Mouse (Mus musculus) embryonic fibroblast, embryonic 13.5 days (primary cell): ENCODE measurements around the gene Arid3b. TPM values are rescaled to one million over a fixed set of nuclear protein-coding genes. Genes with fewer than 3 reads are reported as not detected.

ENCODE experiments used
- H3K27ac ChIP-seq: 2 replicates; pipeline ENCODE4 v1.5.1; 2012; ENCODE audit warnings: low read length, control low read depth, inconsistent platforms; ENCODE audit not compliant: insufficient read depth
- H3K4me1 ChIP-seq: 2 replicates; pipeline ENCODE4 v1.6.1; 2011; ENCODE audit warnings: low read length; ENCODE audit not compliant: control insufficient read depth, insufficient read depth
- H3K4me3 ChIP-seq: 2 replicates; pipeline ENCODE4 v1.5.1; 2011; ENCODE audit warnings: mild to moderate bottlenecking, control low read depth, low read length; ENCODE audit not compliant: insufficient read depth
- CTCF ChIP-seq: IDR thresholded peaks from 2 replicates; pipeline ENCODE4 v1.5.1; 2011; ENCODE audit warnings: mild to moderate bottlenecking, control low read depth, low read length, moderate library complexity, borderline replicate concordance; ENCODE audit not compliant: insufficient read depth
- POLR2A ChIP-seq: IDR thresholded peaks from 2 replicates; pipeline ENCODE4 v1.6.1; 2011; ENCODE audit warnings: low read depth, mild to moderate bottlenecking, control low read depth, low read length, moderate library complexity
- polyA plus RNA-seq: library from polyadenylated mRNA; stranded (reverse); fragments of >200 nt; gene quantifications from 2 replicates; pipeline ENCODE4 v1.2.4, GENCODE M21; 2011; ENCODE audit warnings: low read depth; ENCODE audit not compliant: missing spikeins, insufficient read length

Gene Arid3b
- polyA plus RNA-seq, 1 experiment, result 4.5 TPM

DNA sequence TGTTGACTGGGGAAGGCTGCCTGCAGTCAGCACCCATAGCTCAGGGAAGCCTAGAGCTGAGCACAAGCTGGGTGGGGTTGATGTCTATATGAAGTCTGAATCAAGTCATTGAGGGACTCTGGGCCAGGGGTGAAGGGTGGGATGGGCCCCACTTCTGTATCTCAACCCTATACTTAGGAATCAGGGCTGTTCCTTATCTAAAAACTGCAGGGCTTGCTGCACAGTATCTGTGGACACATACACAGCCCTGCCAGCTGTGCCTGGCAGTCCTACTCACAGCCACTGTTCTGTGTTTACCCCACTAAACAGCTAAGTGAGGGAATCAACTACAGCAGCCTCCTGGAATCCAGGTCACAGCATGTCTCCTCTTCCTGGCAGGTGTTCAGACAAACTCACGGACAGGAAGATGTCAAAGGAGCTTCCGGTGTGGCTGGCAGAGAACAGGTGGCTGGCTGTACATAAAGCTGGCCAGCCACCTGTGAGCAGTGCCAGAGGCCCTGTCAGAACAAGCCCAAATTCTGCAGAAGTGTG lies 67.0 kb downstream of the Arid3b start:
- TF ChIP-seq CTCF (no peak), POLR2A (no peak)
- no peak overlapping the region for H3K4me3 ChIP-seq
- no peaks in the 10 kb centered on the region for H3K4me1 ChIP-seq
- H3K27ac ChIP-seq, result no peak overlapping the region

DNA sequence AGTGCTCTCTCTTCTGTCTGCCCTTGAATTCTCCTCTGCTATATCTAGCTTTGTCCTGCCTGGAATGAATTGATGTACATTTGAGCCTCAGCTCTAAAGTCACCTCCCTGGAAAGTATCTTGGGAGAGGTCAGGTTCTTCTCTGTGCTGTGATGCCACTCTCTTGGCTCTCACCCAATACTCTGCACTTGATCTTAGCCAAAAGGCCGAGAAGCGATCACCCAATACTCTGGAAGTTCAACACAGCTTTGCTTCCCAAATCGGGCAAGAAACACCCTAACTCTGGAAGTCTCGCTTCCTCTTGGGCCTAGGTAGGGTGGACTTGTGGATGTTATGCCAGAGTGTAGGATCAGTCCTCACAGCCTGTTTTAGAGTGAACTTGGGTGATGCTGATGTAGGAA lies 69.4 kb downstream of the Arid3b start:
- peaks cover 6% of the 10 kb centered on the region for H3K4me1 ChIP-seq
- no peak for TF ChIP-seq CTCF
- H3K27ac ChIP-seq, result no peak overlapping the region
- H3K4me3 ChIP-seq, result no peak overlapping the region

DNA sequence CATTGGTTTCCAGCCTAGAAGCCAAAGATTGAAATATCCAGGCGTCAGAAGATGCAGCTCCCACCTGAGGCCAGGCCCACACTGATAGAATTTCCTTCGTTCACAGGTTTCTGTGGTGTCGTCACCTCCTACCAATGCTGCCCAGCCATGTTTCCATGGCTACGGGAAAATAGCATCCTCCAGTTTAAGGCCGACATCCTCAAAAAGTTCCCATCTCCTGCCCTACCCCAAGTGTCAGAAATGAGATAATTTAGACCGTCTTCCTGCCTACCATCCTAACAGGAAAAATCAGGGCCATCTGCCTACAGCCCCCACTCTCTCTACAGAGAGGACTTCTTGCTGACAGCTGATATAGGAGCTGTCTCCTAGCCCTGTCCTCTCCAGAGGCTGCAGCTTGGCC lies 70.2 kb downstream of the Arid3b start:
- Histone ChIP-seq H3K27ac (no peak overlapping the region), H3K4me1 (peaks cover 6% of the 10 kb centered on the region), H3K4me3 (peak overlapping the region; percentile 80; the same call in 1 of the 2 replicates)
- TF ChIP-seq POLR2A (no peak), CTCF (no peak)

DNA sequence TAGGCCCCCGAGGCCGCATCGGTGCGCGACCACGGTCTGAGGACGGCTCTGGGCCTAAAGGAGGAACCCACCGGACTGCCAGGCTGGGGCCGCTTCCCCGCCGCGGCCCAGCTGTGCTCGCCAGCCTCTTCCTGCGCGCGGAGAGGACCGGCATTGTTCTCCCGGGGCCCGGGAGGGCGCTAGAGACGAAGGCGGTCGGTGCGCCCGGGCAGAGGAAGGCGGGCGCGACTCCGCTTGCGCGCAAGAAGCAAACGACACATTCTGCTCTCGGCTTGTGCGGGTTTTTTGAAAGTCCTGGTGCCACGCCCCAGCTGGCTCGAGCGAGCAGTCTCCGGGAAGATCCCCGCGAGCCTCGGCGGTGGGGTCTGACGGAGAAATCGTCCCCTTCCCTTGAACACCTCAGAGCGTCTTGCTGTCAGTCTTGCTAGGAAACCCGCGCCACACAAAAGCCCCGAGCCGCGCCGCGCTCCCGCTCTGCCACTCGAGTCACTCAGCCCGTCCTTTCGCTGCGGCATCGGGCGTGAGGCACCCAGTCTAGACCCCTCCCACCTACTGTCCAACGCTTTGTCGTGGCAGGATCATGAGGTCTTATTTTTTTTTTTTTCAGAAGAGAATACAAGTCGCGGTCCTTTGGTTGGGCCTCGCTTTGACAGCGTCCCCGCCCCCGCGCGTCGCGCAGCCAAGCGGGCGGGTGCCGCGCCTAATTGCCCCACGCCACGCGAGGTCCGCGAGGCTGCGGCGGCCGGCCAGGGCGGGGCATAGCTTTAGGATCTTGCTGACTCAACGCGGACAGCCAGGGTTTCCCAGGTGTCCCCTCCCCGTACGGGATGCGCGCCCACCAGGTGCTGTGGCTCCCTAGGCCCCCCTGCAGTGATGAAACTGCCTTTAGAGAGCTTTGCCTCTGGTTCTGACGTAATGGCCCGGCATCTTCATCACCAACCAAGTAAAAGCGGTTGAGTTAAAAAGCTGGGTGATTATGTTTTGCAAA lies 70.9 kb downstream of the Arid3b start, which contains the start of gene Clk3:
Gene Clk3, minus strand, starts transcription at position 497 of the 988 bp plus-strand sequence.
- peak within 1 kb of the TSS; percentile 80 for H3K4me3 ChIP-seq
- TF ChIP-seq CTCF (no peak), POLR2A (peak; percentile 68)

DNA sequence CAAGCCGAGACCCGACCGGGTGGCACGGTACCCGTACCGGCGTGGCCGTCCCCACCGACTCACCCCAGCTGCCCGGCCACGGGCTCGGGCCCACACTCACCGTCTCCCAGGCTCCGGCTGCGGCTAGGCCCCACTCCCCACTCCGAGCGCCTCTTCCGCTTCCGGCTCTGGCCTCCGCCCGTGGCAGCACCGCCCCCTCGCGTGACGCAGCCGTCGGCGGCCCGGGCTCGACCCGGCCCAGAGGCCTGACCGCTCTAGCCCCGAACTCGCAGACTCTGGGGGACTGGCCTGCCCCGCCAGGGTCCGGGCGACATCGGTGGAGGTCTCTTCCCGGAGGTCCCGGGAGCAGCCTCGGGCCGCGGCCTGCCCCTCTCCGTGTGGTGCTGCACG lies 71.6 kb downstream of the Arid3b start:
- Histone ChIP-seq H3K27ac (peak overlapping the region; percentile 92), H3K4me1 (peaks cover 6% of the 10 kb centered on the region), H3K4me3 (peak overlapping the region; percentile 80)
- TF ChIP-seq POLR2A (peak; percentile 62), CTCF (no peak)

More for the DNA sequence above, 70.9 kb downstream of the Arid3b start, which contains the start of gene Clk3:
- Histone ChIP-seq H3K27ac (peak within 1 kb of the TSS; percentile 92), H3K4me1 (peaks cover 6% of the 10 kb centered on the region)

DNA sequence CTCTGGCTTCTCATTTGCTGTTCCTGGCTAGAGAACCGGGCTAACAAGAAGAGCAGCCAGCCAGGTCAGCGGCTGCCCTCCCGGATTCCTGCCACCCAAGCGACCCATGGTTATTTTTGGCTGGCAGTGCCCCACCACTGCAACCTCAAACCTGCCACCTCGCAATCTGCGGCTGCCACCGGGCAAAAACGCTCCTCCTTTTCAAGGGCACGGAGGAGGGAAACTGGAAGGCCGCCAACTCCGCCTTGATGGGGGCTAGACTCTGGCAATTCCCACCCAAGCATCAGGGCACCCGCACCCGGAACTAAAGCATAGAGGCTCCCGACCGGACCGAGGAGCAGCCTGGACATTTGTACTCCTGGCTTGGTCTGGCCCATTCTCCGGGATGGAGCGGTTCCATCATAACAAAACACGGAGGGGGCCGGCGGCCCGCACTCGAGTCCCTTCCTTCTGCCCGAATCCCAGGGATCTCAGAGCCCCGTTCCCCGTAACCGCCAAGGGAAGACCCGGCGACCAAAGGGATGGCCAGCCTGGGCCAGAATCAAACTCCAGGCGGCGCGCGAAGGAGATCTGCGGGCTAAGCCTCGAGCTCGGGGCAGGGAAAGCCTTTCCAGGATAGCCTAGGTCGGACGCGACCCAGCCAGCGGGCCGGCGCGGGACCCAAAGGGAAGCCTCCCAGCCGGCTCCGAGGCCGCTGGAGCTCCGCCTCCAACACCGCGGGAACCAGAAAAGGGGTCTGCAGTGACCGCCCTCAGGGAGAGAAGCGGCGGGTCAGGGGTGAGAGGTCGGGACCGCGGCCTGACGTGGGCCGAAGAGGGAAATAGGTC lies 72.2 kb downstream of the Arid3b start:
- TF ChIP-seq CTCF (no peak), POLR2A (peak; percentile 43)
- H3K4me1 ChIP-seq, result peaks cover 6% of the 10 kb centered on the region
- peak overlapping the region; percentile 92 for H3K27ac ChIP-seq
- H3K4me3 ChIP-seq, result peak overlapping the region; percentile 80

DNA sequence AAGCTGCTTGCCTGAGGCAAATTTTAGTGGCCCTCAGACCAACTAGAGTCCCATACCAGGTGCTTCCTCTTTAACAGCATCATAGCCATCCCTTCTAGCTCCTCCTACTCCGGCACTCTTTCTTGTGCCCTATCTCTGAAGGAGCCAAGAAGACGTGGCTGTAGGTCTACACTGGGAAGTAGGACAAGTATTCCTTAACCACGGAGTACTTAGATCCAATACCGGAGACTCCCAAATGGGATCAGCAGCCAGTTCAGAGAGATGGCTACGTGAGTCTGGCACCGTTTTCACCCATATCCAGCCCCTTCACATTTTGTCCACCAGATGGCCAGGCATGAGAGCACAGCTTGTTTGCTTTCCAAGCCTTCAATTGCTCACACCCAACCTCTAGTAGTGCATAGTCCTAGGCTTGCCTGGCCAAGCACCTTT lies 74.0 kb downstream of the Arid3b start:
- Histone ChIP-seq H3K4me3 (no peak overlapping the region), H3K4me1 (peaks cover 6% of the 10 kb centered on the region), H3K27ac (no peak overlapping the region)
- TF ChIP-seq POLR2A (no peak), CTCF (peak; percentile 25; the same call in 1 of the 2 replicates)

DNA sequence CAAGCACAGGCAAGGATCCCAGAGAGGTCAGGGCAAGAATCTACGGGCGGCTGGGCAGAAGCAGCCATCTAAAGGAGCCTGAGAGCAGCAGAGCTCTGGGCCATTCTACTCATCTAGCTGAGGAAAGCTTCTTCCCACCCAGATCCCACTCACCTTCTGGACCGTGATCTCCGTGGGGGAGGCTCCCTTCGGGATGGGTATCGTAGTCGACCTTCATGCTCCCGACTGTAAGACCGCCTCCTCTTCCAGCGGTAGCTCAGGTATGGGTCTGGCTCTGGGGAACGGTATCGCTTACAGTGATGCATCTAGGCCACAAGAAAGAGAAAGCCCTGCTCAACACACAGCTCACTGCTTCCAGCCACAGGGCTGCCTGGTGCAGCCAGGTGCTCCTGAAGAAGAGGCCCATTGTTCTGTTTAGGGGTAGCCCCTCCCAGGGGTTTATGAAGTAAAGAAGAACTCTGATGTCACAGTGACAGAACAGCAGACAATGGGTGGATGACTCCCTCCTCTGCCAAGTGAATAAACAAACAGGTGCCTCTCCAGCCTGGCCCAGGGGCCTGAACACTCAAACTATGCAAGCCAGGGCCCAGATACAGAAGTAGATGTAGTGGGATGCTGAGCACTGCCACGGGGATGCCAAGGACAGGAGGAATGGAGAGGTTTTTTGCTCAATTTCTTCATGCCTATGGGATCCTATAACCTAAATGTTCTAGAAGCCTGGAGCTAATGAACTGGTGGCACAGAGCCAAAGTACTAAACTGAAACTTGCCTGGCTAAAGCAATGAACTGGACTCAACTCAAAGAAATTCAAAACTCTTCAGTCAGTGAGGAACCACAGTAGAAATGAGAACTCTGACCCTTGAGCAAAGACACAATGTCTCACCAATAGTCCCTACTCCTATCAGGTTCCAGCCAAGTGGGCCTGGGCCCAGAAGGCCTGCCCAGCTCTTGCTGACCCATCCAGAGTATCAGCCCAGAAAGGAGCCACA lies 74.7 kb downstream of the Arid3b start:
- Histone ChIP-seq H3K27ac (no peak overlapping the region), H3K4me1 (peaks cover 6% of the 10 kb centered on the region), H3K4me3 (no peak overlapping the region)
- TF ChIP-seq POLR2A (no peak), CTCF (no peak)

DNA sequence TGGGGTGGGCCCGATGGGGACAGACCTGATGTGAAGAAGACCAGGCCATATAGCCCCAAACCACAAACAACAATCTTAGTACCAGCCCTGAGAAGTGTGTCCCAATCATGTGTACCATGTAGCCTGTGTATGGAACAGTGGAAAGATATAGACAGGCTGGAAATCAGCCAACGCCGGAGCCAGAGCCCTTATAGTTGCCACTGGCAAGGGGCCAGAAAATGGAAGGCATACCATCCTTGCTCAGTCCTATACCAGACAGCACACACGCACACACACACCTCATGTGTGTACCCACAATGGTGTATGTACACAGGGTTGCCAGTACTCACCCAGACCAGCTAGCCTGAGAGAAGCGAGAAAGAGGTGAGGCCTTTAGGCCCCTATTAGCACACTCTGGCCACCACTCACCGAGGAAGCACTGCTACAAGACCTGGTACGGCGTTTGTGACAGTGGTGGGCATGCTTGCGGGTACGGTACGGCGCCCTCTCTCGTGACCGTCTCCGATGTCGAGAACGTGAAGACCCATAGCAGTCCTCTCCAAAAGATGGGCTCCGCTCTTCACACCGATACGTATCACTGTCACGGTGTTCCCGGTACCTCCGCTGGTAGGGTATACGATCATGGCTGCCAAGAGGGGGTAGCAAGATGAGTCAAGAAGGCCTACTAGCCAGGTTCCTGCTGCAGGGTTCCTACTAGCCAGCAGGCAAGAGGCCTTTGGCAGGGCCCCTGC lies 76.0 kb downstream of the Arid3b start:
- peaks cover 6% of the 10 kb centered on the region for H3K4me1 ChIP-seq
- no peak overlapping the region for H3K27ac ChIP-seq
- no peak overlapping the region for H3K4me3 ChIP-seq
- TF ChIP-seq POLR2A (no peak), CTCF (no peak)
